Mouse (Mus musculus) forebrain, embryonic 10.5 days (tissue): ENCODE measurements at regions not wholly inside any gene's neighbourhood (a gene's known extent, or its start where the extent isn't known, plus 50 kb on each side); places are given as distances from the start of the nearest gene placed in this dataset.

Experiments used
- DNase-seq: peaks from one replicate; pipeline ENCODE4 v3.0.0-alpha.2; 2017; ENCODE audit warnings: low spot score; ENCODE audit errors: extremely low spot score
- H3K27ac ChIP-seq: fragments of 300-500 bp; sonication (generic); 2 replicates; pipeline ENCODE4 v1.5.1; 2016; ENCODE audit warnings: mild to moderate bottlenecking
- H3K27me3 ChIP-seq: fragments of 300-500 bp; sonication (generic); 2 replicates; pipeline ENCODE4 v1.6.1; 2016; ENCODE audit warnings: mild to moderate bottlenecking; ENCODE audit not compliant: poor library complexity, severe bottlenecking
- H3K36me3 ChIP-seq: fragments of 300-500 bp; sonication (generic); replicated peaks from 2 replicates; pipeline ENCODE4 v1.6.1; 2016; ENCODE audit warnings: mild to moderate bottlenecking, moderate library complexity
- H3K4me1 ChIP-seq: fragments of 300-500 bp; sonication (generic); 2 replicates; pipeline ENCODE4 v1.6.1; 2016
- H3K4me3 ChIP-seq: fragments of 300-500 bp; sonication (generic); 2 replicates; pipeline ENCODE4 v1.5.1; 2016; ENCODE audit warnings: mild to moderate bottlenecking, moderate library complexity
- H3K9me3 ChIP-seq: fragments of 300-500 bp; sonication (generic); 2 replicates; pipeline ENCODE4 v1.6.1; 2016; ENCODE audit warnings: mild to moderate bottlenecking, moderate library complexity
- WGBS: fragments of 180-500 bp; shearing (Covaris S2); methylation state at CpG from one replicate; pipeline ENCODE4 v1.1.7; 2016; 5-methylcytosine and 5-hydroxymethylcytosine counted together

DNA sequence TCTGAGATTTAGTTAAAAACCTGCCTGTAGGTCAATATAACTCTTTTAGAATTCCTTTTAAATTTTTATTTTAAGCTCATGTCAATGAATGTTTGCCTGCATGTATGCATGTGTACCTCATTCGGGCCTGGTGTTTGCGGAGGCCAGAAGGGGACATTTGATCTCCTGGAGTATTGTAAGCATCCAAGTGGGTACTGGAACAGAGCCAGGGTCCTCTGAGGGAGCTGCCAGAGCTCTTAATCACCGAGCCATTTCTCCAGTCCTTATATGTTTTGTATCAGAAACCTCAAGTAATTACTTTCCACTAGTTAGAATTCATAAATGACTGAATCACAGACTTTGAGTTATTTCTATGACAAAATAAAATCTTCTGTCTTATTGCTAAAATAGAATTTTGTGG, 152.0 kb downstream of the Cdca7 start:
- Histone ChIP-seq H3K27ac (no peak overlapping the region), H3K9me3 (no peaks in the 10 kb centered on the region), H3K36me3 (no peaks in the 10 kb centered on the region), H3K27me3 (peaks cover 17% of the 10 kb centered on the region), H3K4me3 (no peak overlapping the region), H3K4me1 (peaks cover 32% of the 10 kb centered on the region)
- no peak for DNase-seq
- WGBS, result 89% methylated on average over 3 of the region's 3 CpGs

DNA sequence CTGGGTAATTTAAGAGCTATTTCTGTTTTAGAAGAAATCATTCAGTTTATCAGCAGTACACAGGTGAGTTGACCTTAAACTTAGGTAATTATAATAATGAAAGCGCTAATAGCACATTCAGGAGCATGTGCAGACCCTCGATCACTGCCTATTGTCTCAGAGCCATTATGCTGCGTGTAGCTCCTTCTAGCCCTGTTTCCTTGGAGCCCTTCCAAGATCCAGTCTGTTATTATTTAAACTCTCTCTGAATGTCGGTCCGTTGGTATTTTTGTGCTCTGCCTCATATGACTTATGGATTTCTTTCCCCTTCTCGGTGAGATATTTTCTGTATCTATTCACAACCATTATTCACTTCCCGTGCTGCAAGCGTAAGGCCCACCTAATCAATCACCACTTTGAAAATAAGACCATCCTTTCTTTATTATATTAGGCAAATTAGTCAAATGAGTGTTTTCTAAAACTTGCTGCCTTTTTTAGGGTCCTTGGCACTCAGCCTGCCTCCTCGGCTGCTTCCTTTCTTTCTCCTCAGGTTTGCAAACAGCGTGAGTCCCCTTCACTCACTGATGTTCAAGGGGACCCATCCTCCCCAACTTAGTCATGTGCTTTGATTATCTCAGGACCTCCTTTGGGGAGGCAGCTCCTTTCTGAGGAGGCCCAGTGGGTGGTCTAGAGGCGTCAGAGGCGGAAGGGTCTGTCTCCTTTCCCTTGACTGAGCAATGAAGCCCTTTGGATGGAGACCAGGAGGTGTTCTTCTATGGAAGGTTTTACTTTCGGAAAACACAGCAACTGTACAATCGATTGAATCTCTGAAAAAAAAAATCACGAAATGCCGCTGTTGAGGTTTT, 152.9 kb downstream of the Cdca7 start:
- 62% methylated on average over 16 of the region's 16 CpGs for WGBS
- H3K4me1 ChIP-seq, result peaks cover 32% of the 10 kb centered on the region
- H3K4me3 ChIP-seq, result no peak overlapping the region
- DNase-seq, result no peak
- H3K9me3 ChIP-seq, result peaks cover 2% of the 10 kb centered on the region; the same call in 1 of the 2 replicates
- H3K27ac ChIP-seq, result peak overlapping the region; percentile 27; the same call in 1 of the 2 replicates
- peaks cover 14% of the 10 kb centered on the region; the same call in 1 of the 2 replicates for H3K27me3 ChIP-seq
- H3K36me3 ChIP-seq, result no peaks in the 10 kb centered on the region

DNA sequence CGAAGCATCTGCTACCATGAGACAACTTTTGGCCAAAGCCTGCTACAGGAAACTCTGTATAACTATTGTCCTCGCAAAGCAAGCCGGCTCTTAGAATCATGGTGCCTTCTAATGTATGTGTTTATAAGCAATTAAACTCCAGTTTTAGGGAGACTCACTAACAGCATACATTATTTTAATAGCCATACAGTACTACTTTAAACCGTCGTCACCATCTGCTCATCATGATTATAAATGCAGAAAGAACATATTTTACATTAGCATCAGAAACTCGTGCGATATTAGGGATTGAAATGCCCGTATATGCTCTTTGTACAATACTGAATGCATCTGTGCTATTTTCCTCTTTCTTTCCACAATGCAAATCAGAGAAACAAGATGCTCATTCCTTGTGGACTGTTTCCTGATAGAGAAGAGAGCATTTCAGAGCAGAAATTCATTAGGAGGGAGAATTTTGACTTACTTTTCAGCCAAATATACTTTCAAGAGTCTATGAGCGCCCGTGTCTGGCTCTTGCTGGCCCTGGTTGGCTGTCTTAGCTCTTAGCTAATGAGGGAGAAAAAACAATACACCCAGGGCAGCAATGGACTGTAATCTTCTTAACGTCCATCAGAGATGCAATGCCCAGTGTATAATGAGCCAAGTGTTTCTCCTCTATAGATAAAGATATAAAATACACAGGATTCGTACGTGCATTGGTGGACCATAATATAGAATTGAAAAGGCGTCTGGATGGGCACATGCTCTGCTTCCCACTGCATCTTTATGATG, 153.9 kb downstream of the Cdca7 start:
- 80% methylated on average over 14 of the region's 14 CpGs for WGBS
- peaks cover 4% of the 10 kb centered on the region; the same call in 1 of the 2 replicates for H3K9me3 ChIP-seq
- H3K4me3 ChIP-seq, result no peak overlapping the region
- no peaks in the 10 kb centered on the region for H3K36me3 ChIP-seq
- no peak for DNase-seq
- H3K27ac ChIP-seq, result no peak overlapping the region
- H3K4me1 ChIP-seq, result peaks cover 32% of the 10 kb centered on the region
- peaks cover 14% of the 10 kb centered on the region; the same call in 1 of the 2 replicates for H3K27me3 ChIP-seq

DNA sequence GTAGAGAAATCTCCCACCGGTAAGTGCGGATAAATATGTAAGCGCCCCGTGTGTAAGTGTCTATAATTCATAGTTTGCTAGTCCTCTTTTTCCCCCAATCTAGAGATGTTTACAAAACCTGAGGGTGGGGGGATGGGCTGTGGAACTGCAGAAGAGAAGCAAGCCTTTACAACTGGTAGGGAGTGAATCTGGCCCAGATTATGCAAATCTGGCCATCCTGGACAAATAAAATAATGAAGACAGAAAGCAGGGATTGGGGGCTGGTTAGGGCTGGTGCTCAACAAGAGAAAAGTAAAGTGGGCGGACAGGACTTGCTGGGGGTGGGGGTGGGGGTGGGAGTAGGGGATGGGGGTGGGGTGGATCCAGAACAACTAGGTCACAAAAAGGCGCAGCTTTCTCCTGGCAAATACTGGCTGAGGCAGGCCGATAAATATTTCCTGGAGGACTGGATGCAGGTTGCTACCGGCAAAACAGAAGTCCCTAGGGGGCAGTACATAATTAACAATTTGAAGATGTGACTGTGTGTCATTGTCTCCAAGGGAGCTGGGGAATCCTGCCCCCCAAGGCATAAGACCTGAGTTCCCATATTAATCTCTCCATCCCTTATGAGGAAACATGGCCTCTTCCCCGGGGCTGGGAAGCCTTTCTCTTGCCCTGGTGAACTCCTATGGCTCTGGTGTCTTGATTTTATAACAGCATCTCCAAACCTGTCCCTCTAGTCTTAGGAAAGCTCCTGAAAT, 162.1 kb downstream of the Cdca7 start:
- peaks cover 4% of the 10 kb centered on the region; the same call in 1 of the 2 replicates for H3K9me3 ChIP-seq
- no peak for DNase-seq
- H3K27me3 ChIP-seq, result no peaks in the 10 kb centered on the region
- peak overlapping the region; percentile 69 for H3K27ac ChIP-seq
- no peak overlapping the region for H3K4me3 ChIP-seq
- H3K36me3 ChIP-seq, result no peaks in the 10 kb centered on the region
- 45% methylated on average over 9 of the region's 9 CpGs for WGBS
- H3K4me1 ChIP-seq, result peaks cover 33% of the 10 kb centered on the region

DNA sequence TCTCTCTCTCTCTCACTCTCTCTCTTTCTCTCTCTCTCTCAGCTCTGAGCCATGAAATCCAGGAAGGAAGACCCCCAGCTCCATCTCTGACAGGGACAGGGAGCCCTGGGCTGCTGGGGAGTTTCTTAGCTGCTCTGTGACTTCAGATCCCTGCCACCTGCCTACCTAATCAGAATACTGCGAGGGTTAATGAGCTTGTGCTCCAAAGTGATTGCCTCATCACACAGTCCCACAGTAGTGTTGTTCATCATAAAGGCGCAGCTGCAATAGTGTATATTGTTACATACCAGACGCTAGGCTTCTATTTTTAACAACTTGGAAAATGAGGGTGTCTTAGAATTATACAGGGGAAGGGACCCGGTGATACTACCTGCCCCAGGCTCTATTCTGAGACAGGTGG, 163.1 kb downstream of the Cdca7 start:
- peaks cover 33% of the 10 kb centered on the region for H3K4me1 ChIP-seq
- no peak overlapping the region for H3K4me3 ChIP-seq
- 60% methylated on average over 4 of the region's 4 CpGs for WGBS
- no peaks in the 10 kb centered on the region for H3K36me3 ChIP-seq
- no peaks in the 10 kb centered on the region for H3K27me3 ChIP-seq
- H3K9me3 ChIP-seq, result peaks cover under 1% of the 10 kb centered on the region; the same call in 1 of the 2 replicates
- H3K27ac ChIP-seq, result peak overlapping the region; percentile 69; the same call in 1 of the 2 replicates
- no peak for DNase-seq

DNA sequence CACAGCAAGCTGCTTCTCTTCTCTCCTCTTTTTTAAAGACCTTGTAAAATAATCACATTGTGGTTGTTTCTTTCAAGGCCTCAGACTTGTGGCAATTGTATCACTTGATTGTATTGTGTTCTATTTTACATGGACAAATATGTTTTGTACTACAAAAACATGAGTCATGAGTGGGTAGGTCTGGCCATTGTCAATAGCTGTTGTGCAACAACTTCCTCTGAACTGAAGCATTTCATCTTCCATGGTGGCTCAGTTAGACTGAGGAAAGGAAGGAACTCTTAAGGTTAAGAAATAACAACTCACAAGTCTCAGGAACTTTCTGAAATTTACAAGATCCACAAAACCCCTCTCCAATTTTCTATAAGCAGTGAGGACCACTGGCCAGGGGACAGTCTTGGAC, 165.3 kb downstream of the Cdca7 start:
- no peaks in the 10 kb centered on the region for H3K36me3 ChIP-seq
- no peak for DNase-seq
- no peaks in the 10 kb centered on the region for H3K9me3 ChIP-seq
- no peak overlapping the region for H3K27ac ChIP-seq
- H3K27me3 ChIP-seq, result no peaks in the 10 kb centered on the region
- peaks cover 33% of the 10 kb centered on the region for H3K4me1 ChIP-seq
- H3K4me3 ChIP-seq, result no peak overlapping the region

DNA sequence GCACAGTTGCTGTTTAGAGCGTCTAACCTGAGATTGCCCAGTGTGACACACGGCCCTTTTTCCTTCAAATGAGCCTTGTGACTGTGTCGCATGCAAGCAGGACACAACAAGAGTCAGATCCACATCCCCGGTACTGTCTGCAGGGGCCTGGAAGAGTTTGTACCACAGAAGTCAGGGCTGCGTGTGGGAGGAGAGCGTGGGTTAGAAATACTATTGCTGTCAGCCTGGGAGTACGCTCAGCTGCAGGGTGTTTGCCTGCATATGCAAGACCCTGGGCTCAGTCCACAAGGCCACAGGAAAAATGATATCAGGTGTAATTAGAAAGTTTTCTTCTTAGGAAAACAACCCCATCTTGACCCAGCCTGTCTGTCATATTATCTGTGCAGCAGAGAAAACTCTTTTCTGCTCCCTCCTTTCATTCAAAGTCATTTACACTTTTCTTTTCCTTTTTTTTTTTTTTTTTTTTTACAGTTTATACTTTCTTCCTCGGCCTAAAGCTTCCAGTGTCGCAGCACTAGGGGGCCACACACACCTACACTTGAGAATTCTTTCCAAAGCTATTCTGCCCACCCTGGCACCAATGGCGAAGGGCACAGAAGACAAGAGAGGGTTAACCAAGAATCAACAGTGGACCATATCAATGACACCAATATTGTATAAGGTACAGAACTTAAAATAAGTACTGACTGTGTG, 168.3 kb downstream of the Cdca7 start:
- no peak for DNase-seq
- WGBS, result 88% methylated on average over 10 of the region's 10 CpGs
- H3K9me3 ChIP-seq, result no peaks in the 10 kb centered on the region

DNA sequence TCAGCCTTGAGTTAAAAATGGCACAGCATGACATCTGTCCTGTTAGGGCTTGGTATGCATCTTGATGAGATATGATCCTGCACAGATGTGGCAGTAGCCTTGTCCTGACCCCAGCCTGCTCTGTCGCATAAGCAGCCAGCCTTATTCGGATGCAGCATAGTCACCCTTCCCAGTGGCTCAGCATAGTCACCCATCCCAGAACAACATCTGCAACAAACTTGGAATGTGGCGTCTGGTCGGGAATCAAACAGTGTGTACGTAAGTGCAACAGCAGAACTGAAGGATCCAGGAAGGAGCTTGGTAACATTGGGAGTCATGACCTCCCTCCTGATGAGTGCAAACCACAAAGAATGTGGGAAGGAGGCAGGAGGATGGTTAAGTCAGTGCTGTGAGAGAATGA, 171.7 kb downstream of the Cdca7 start:
- Histone ChIP-seq H3K27me3 (0 out of 2 replicates have a peak, but pooled peaks cover 12% of the 10 kb centered on the region), H3K4me1 (peaks cover 13% of the 10 kb centered on the region), H3K9me3 (no peaks in the 10 kb centered on the region), H3K4me3 (no peak overlapping the region), H3K27ac (no peak overlapping the region), H3K36me3 (no peaks in the 10 kb centered on the region)
- WGBS, result 72% methylated on average over 5 of the region's 5 CpGs
- DNase-seq, result no peak

More for the DNA sequence above, 168.3 kb downstream of the Cdca7 start:
- Histone ChIP-seq H3K27me3 (0 out of 2 replicates have a peak, but pooled peaks cover 7% of the 10 kb centered on the region), H3K27ac (no peak overlapping the region), H3K4me3 (no peak overlapping the region), H3K36me3 (no peaks in the 10 kb centered on the region), H3K4me1 (peaks cover 16% of the 10 kb centered on the region)

DNA sequence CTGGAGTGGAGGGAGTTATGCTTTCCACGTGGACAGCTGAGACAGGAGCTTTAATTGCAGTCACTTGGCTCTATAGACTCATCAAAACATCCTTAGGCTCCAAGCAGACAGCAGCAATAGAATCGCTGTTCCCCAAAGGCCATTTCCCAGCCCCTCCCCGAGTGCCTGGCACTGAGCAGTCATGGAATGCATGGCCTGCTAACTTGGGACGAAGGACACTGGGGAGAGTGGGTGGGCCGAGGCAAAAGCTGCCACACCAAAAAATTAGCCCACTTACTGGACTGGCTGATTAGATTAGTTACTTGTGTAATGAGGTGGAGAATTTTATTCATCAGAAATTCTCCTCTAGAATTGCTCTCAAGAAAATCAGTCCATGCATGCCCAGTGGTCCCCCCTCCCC, 172.3 kb downstream of the Cdca7 start:
- H3K4me1 ChIP-seq, result peaks cover 16% of the 10 kb centered on the region
- no peak overlapping the region for H3K4me3 ChIP-seq
- DNase-seq, result no peak
- 0 out of 2 replicates have a peak, but pooled peaks cover 12% of the 10 kb centered on the region for H3K27me3 ChIP-seq
- WGBS, result 64% methylated on average over 5 of the region's 5 CpGs
- no peak overlapping the region for H3K27ac ChIP-seq
- no peaks in the 10 kb centered on the region for H3K36me3 ChIP-seq
- no peaks in the 10 kb centered on the region for H3K9me3 ChIP-seq

DNA sequence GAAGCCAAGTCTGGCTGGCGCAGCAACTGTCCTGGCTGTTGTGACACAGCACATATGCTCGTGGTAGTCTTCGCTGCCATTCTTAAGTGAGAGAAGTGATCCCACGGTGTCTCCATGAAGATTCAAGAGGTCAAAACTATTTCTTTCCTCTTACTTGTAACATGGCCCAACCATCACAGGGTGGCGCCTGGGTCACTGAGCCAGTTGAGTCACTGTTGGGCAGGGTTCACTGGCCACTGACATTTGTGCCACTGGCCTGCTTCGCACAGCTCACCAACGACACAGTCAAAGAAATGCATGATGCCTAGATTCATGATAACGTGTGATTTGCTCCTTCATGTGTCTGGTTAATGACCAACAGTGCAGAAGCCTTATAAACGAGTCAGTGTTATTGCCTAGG, 179.9 kb downstream of the Cdca7 start:
- Histone ChIP-seq H3K27me3 (no peaks in the 10 kb centered on the region), H3K36me3 (no peaks in the 10 kb centered on the region), H3K9me3 (no peaks in the 10 kb centered on the region), H3K4me3 (no peak overlapping the region), H3K27ac (no peak overlapping the region), H3K4me1 (peaks cover 4% of the 10 kb centered on the region; the same call in 1 of the 2 replicates)
- 78% methylated on average over 9 of the region's 9 CpGs for WGBS
- DNase-seq, result no peak

DNA sequence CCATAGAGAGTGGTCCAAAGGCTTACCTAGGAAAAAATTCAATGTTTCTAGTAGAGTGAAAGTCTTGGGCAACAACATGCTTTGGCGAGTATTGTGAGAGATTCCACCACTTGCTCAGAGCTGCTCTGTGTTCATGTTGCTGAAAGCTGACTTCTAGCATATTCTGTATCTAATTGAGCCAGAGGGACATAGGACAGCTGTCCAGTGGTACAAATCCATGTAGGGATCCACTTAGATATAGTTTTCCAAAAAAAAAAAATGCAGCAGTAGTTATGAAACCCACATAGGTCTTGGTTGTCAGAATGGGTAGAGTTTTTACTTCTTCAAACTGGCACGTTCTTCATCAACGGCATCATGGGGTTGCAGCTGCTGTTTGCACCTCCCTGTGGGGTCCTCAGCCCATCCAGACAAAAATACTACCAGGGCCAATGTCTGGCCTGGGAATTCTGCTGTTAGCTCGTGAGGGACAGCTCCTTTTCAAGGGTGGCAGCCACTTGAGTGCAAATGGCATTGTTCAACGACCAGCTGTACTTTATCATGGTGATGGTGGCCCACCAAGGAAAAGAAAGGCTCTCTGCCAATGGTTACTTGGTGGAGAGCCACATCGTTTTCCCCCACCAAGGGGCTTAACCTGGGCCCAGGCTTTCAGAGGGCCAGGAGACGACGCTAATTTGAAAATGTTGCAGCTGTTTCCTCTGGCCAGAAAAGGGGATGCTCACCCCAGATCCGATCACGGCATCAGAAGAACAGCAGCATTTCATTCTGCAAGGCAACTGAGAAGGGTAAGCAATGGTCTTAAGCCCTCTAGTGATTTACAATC, 181.4 kb downstream of the Cdca7 start:
- 79% methylated on average over 10 of the region's 10 CpGs for WGBS
- Histone ChIP-seq H3K36me3 (no peaks in the 10 kb centered on the region), H3K27me3 (no peaks in the 10 kb centered on the region), H3K9me3 (no peaks in the 10 kb centered on the region), H3K4me3 (no peak overlapping the region), H3K27ac (no peak overlapping the region), H3K4me1 (peaks cover 4% of the 10 kb centered on the region; the same call in 1 of the 2 replicates)
- no peak for DNase-seq
